Mouse (Mus musculus) midbrain, embryonic 12.5 days (tissue): Measurements from ENCODE around the gene Ppp1r37. TPM values are rescaled to one million over a fixed set of nuclear protein-coding genes. Genes with fewer than 3 reads are reported as not detected.

Experiments used
- ATAC-seq: fragments of 200-750 bp; cut with Nextera tagmentation; 2 replicates; pipeline ENCODE4 v1.8.0; 2017; ENCODE audit warnings: low read depth, moderate TSS enrichment, moderate library complexity; ENCODE audit not compliant: low FRiP score
- H3K27ac ChIP-seq: fragments of 300-500 bp; sonication (generic); replicated peaks from 2 replicates; pipeline ENCODE4 v1.5.1; 2016; ENCODE audit warnings: mild to moderate bottlenecking
- H3K27me3 ChIP-seq: fragments of 300-500 bp; sonication (generic); 2 replicates; pipeline ENCODE4 v1.6.1; 2016; ENCODE audit warnings: mild to moderate bottlenecking
- H3K36me3 ChIP-seq: fragments of 300-500 bp; sonication (generic); 2 replicates; pipeline ENCODE4 v1.6.1; 2016
- H3K4me1 ChIP-seq: fragments of 300-500 bp; sonication (generic); 2 replicates; pipeline ENCODE4 v1.6.1; 2016
- H3K4me2 ChIP-seq: fragments of 300-500 bp; sonication (generic); replicated peaks from 2 replicates; pipeline ENCODE4 v1.6.1; 2016; ENCODE audit warnings: mild to moderate bottlenecking, moderate library complexity
- H3K4me3 ChIP-seq: fragments of 300-500 bp; sonication (generic); 2 replicates; pipeline ENCODE4 v1.5.1; 2016; ENCODE audit warnings: mild to moderate bottlenecking
- H3K9ac ChIP-seq: fragments of 300-500 bp; sonication (generic); replicated peaks from 2 replicates; pipeline ENCODE4 v1.6.1; 2016; ENCODE audit warnings: mild to moderate bottlenecking, moderate library complexity
- H3K9me3 ChIP-seq: fragments of 300-500 bp; sonication (generic); 2 replicates; pipeline ENCODE4 v1.6.1; 2016; ENCODE audit warnings: mild to moderate bottlenecking
- WGBS: fragments of 180-500 bp; shearing (Covaris S2); methylation state at CpG from one replicate; pipeline ENCODE4 v1.1.7; 2016; 5-methylcytosine and 5-hydroxymethylcytosine counted together
- polyA plus RNA-seq: library from polyadenylated mRNA; unstranded; fragments of >200 nt; fragmentation: Nextera tagmentation; extraction: Ambion mirVana; gene quantifications from 2 replicates; pipeline ENCODE4 v1.2.1, GENCODE M21; 2016

Ppp1r37 gene
- polyA plus RNA-seq, 1 experiment from 2014 or later: 37.2 TPM

GRCm38 (mm10) chr7:19551634-19552033 is 11.2 kb downstream of the Ppp1r37 start:
- Histone ChIP-seq H3K27ac (no peak overlapping the region), H3K36me3 (peaks cover 33% of the 10 kb centered on the region), H3K9me3 (no peaks in the 10 kb centered on the region), H3K27me3 (no peaks in the 10 kb centered on the region), H3K4me2 (no peak overlapping the region), H3K4me3 (no peak overlapping the region), H3K4me1 (no peaks in the 10 kb centered on the region), H3K9ac (no peak overlapping the region)
- no peak for ATAC-seq
- WGBS: 93% methylated on average over 5 of the region's 5 CpGs

GRCm38 (mm10) chr7:19549394-19549793 is 13.5 kb downstream of the Ppp1r37 start:
- H3K9ac ChIP-seq: no peak overlapping the region
- H3K4me2 ChIP-seq: no peak overlapping the region
- no peak for ATAC-seq
- H3K36me3 ChIP-seq: peaks cover 17% of the 10 kb centered on the region
- H3K27me3 ChIP-seq: no peaks in the 10 kb centered on the region
- H3K4me3 ChIP-seq: no peak overlapping the region
- 92% methylated on average over 10 of the region's 10 CpGs for WGBS
- H3K9me3 ChIP-seq: no peaks in the 10 kb centered on the region
- H3K4me1 ChIP-seq: no peaks in the 10 kb centered on the region
- H3K27ac ChIP-seq: no peak overlapping the region

- 73% methylated on average over 2 of the region's 2 CpGs for WGBS
- Histone ChIP-seq H3K27ac (no peak overlapping the region), H3K27me3 (no peaks in the 10 kb centered on the region), H3K4me3 (no peak overlapping the region), H3K4me1 (peaks cover 3% of the 10 kb centered on the region), H3K36me3 (no peaks in the 10 kb centered on the region), H3K4me2 (no peak overlapping the region), H3K9ac (no peak overlapping the region), H3K9me3 (no peaks in the 10 kb centered on the region)
- ATAC-seq: no peak
These were observed 15.4 kb downstream of the Ppp1r37 start for GRCm38 (mm10) chr7:19547344-19547969.

- H3K4me1 ChIP-seq: peaks cover 13% of the 10 kb centered on the region
- 85% methylated on average over 3 of the region's 3 CpGs for WGBS
- ATAC-seq: no peak
These were observed 16.9 kb downstream of the Ppp1r37 start for GRCm38 (mm10) chr7:19546007-19546406.

GRCm38 (mm10) chr7:19543584-19543983 is 19.3 kb downstream of the Ppp1r37 start:
- Histone ChIP-seq H3K9ac (no peak overlapping the region), H3K27me3 (no peaks in the 10 kb centered on the region), H3K4me3 (no peak overlapping the region), H3K36me3 (no peaks in the 10 kb centered on the region), H3K4me2 (no peak overlapping the region), H3K9me3 (no peaks in the 10 kb centered on the region), H3K27ac (no peak overlapping the region), H3K4me1 (peaks cover 13% of the 10 kb centered on the region)
- no peak for ATAC-seq
- WGBS: 63% methylated on average over 6 of the region's 6 CpGs

More at GRCm38 (mm10) chr7:19546007-19546406, 16.9 kb downstream of the Ppp1r37 start:
- Histone ChIP-seq H3K4me2 (no peak overlapping the region), H3K4me3 (no peak overlapping the region), H3K9ac (no peak overlapping the region), H3K9me3 (no peaks in the 10 kb centered on the region), H3K27me3 (no peaks in the 10 kb centered on the region), H3K27ac (peak overlapping the region; percentile 15; the same call in 1 of the 2 replicates), H3K36me3 (no peaks in the 10 kb centered on the region)

GRCm38 (mm10) chr7:19542155-19542691 is 20.7 kb downstream of the Ppp1r37 start:
- Histone ChIP-seq H3K27me3 (no peaks in the 10 kb centered on the region), H3K4me2 (no peak overlapping the region; the same call in 1 of the 2 replicates), H3K36me3 (no peaks in the 10 kb centered on the region), H3K4me1 (peaks cover 16% of the 10 kb centered on the region), H3K9me3 (no peaks in the 10 kb centered on the region), H3K27ac (0 out of 2 replicates have a peak overlapping the region, but pooled peaks have one; percentile 39), H3K9ac (no peak overlapping the region), H3K4me3 (no peak overlapping the region)
- ATAC-seq: peak; percentile 79
- 70% methylated on average over 8 of the region's 8 CpGs for WGBS

GRCm38 (mm10) chr7:19541681-19542154 is 21.2 kb downstream of the Ppp1r37 start:
- Histone ChIP-seq H3K4me2 (no peak overlapping the region), H3K9me3 (no peaks in the 10 kb centered on the region), H3K36me3 (no peaks in the 10 kb centered on the region), H3K4me3 (no peak overlapping the region), H3K27me3 (no peaks in the 10 kb centered on the region), H3K4me1 (peaks cover 16% of the 10 kb centered on the region), H3K27ac (0 out of 2 replicates have a peak overlapping the region, but pooled peaks have one; percentile 39), H3K9ac (no peak overlapping the region)
- ATAC-seq: no peak; the same call in 1 of the 2 replicates
- WGBS: 88% methylated on average over 7 of the region's 7 CpGs

- H3K9ac ChIP-seq: no peak overlapping the region
- H3K36me3 ChIP-seq: no peaks in the 10 kb centered on the region
- 92% methylated on average over 2 of the region's 2 CpGs for WGBS
- H3K4me2 ChIP-seq: no peak overlapping the region
- H3K27me3 ChIP-seq: no peaks in the 10 kb centered on the region
- H3K4me3 ChIP-seq: no peak overlapping the region
- no peak overlapping the region for H3K27ac ChIP-seq
- H3K9me3 ChIP-seq: no peaks in the 10 kb centered on the region
- H3K4me1 ChIP-seq: peaks cover 16% of the 10 kb centered on the region
- no peak for ATAC-seq
These were observed 21.9 kb downstream of the Ppp1r37 start for GRCm38 (mm10) chr7:19540771-19541566.

GRCm38 (mm10) chr7:19534676-19535075 is 28.2 kb downstream of the Ppp1r37 start:
- Histone ChIP-seq H3K27me3 (no peaks in the 10 kb centered on the region), H3K36me3 (peaks cover 59% of the 10 kb centered on the region), H3K4me2 (no peak overlapping the region), H3K4me3 (no peak overlapping the region), H3K9me3 (no peaks in the 10 kb centered on the region), H3K4me1 (0 out of 2 replicates have a peak, but pooled peaks cover 3% of the 10 kb centered on the region), H3K9ac (no peak overlapping the region), H3K27ac (no peak overlapping the region)
- 98% methylated on average over 10 of the region's 10 CpGs for WGBS
- ATAC-seq: no peak

- peaks cover 70% of the 10 kb centered on the region for H3K36me3 ChIP-seq
- no peaks in the 10 kb centered on the region for H3K9me3 ChIP-seq
- no peaks in the 10 kb centered on the region for H3K27me3 ChIP-seq
- no peak for ATAC-seq
- 95% methylated on average over 14 of the region's 14 CpGs for WGBS
- no peak overlapping the region for H3K4me3 ChIP-seq
- H3K9ac ChIP-seq: no peak overlapping the region
- no peak overlapping the region for H3K4me2 ChIP-seq
- H3K27ac ChIP-seq: no peak overlapping the region
- H3K4me1 ChIP-seq: no peaks in the 10 kb centered on the region
These were observed 30.6 kb downstream of the Ppp1r37 start for GRCm38 (mm10) chr7:19532240-19532639.

GRCm38 (mm10) chr7:19531077-19531476 is 31.8 kb downstream of the Ppp1r37 start:
- peaks cover 70% of the 10 kb centered on the region for H3K36me3 ChIP-seq
- no peak overlapping the region for H3K4me3 ChIP-seq
- no peak for ATAC-seq
- no peaks in the 10 kb centered on the region for H3K9me3 ChIP-seq
- H3K9ac ChIP-seq: no peak overlapping the region
- H3K4me1 ChIP-seq: no peaks in the 10 kb centered on the region
- no peak overlapping the region for H3K4me2 ChIP-seq
- 0 out of 2 replicates have a peak, but pooled peaks cover 3% of the 10 kb centered on the region for H3K27me3 ChIP-seq
- whole genome bisulfite sequencing: 81% methylated on average over 10 of the region's 10 CpGs
- no peak overlapping the region for H3K27ac ChIP-seq

- H3K4me2 ChIP-seq: no peak overlapping the region
- 56% methylated on average over 2 of the region's 2 CpGs for WGBS
These were observed 37.8 kb downstream of the Ppp1r37 start for GRCm38 (mm10) chr7:19525105-19525481.

More at GRCm38 (mm10) chr7:19525105-19525481, 37.8 kb downstream of the Ppp1r37 start:
- Histone ChIP-seq H3K4me3 (no peak overlapping the region), H3K9me3 (no peaks in the 10 kb centered on the region), H3K27me3 (peaks cover 63% of the 10 kb centered on the region), H3K36me3 (peaks cover 16% of the 10 kb centered on the region; the same call in 1 of the 2 replicates), H3K9ac (no peak overlapping the region), H3K4me1 (peaks cover 22% of the 10 kb centered on the region), H3K27ac (no peak overlapping the region)
- no peak for ATAC-seq
